Mouse (Mus musculus) ES-Bruce4 (cell line): Measurements from ENCODE around the gene 2900026A02Rik. TPM values are rescaled to one million over a fixed set of nuclear protein-coding genes. Genes with fewer than 3 reads are reported as not detected.

Experiments used
- H3K27ac ChIP-seq: 2 replicates; pipeline ENCODE4 v1.5.1; 2012; ENCODE audit warnings: low read length, inconsistent platforms; ENCODE audit not compliant: insufficient read depth
- H3K27me3 ChIP-seq: 2 replicates; pipeline ENCODE4 v1.6.1; 2012; ENCODE audit warnings: mild to moderate bottlenecking, low read length, inconsistent platforms; ENCODE audit not compliant: control insufficient read depth, poor library complexity, insufficient read depth, severe bottlenecking
- H3K36me3 ChIP-seq: 2 replicates; pipeline ENCODE4 v1.6.1; 2012; ENCODE audit warnings: inconsistent platforms, mild to moderate bottlenecking, low read length, moderate library complexity; ENCODE audit not compliant: control insufficient read depth, poor library complexity, insufficient read depth, severe bottlenecking
- H3K4me1 ChIP-seq: one replicate; pipeline ENCODE4 v1.8.1; 2011; ENCODE audit warnings: low read length; ENCODE audit not compliant: control insufficient read depth, insufficient read depth
- H3K4me3 ChIP-seq: 2 replicates; pipeline ENCODE4 v1.5.1; 2011; ENCODE audit warnings: low read depth, mild to moderate bottlenecking, low read length
- H3K9ac ChIP-seq: 2 replicates; pipeline ENCODE4 v1.6.1; 2012; ENCODE audit warnings: low read depth, mild to moderate bottlenecking, inconsistent platforms; ENCODE audit not compliant: poor library complexity, severe bottlenecking
- H3K9me3 ChIP-seq: replicated peaks from 2 replicates; pipeline ENCODE4 v1.6.1; 2012; ENCODE audit warnings: mild to moderate bottlenecking, low read length, inconsistent platforms; ENCODE audit not compliant: control insufficient read depth, poor library complexity, insufficient read depth, severe bottlenecking
- CTCF ChIP-seq: IDR thresholded peaks from one replicate; pipeline ENCODE4 v1.8.1; 2011; ENCODE audit warnings: low read depth, low read length
- EP300 ChIP-seq: IDR thresholded peaks from 2 replicates; pipeline ENCODE4 v1.6.1; 2011; ENCODE audit warnings: low read depth, low read length; ENCODE audit not compliant: insufficient read depth
- POLR2A ChIP-seq: IDR thresholded peaks from one replicate; pipeline ENCODE4 v1.8.1; 2011; ENCODE audit warnings: low read length; ENCODE audit not compliant: insufficient read depth
- polyA plus RNA-seq: library from polyadenylated mRNA; stranded (reverse); fragments of >200 nt; gene quantifications from 2 replicates; pipeline ENCODE4 v1.2.4, GENCODE M21; 2011; ENCODE audit warnings: low read depth; ENCODE audit not compliant: missing spikeins, insufficient read depth, insufficient read length

The 2900026A02Rik gene
- polyA plus RNA-seq, 1 experiment = 14.2 TPM

- peak overlapping the region; percentile 14; the same call in 1 of the 2 replicates for H3K27ac ChIP-seq
- TF ChIP-seq POLR2A = no peak
- no peak overlapping the region for H3K9ac ChIP-seq
- no peaks in the 10 kb centered on the region for H3K9me3 ChIP-seq
- peaks cover 2% of the 10 kb centered on the region for H3K4me1 ChIP-seq
- no peaks in the 10 kb centered on the region for H3K27me3 ChIP-seq
- H3K4me3 ChIP-seq = no peak overlapping the region
- no peaks in the 10 kb centered on the region for H3K36me3 ChIP-seq
Measured at GRCm38 (mm10) chr5:113199126-113199771, 21.8 kb downstream of the 2900026A02Rik start.

GRCm38 (mm10) chr5:113196916-113197794 is 23.9 kb downstream of the 2900026A02Rik start:
- no peaks in the 10 kb centered on the region for H3K27me3 ChIP-seq
- H3K9me3 ChIP-seq = no peaks in the 10 kb centered on the region
- no peak overlapping the region for H3K9ac ChIP-seq
- no peak overlapping the region for H3K4me3 ChIP-seq
- H3K4me1 ChIP-seq = peaks cover 2% of the 10 kb centered on the region
- no peak overlapping the region for H3K27ac ChIP-seq
- H3K36me3 ChIP-seq = no peaks in the 10 kb centered on the region
- no peak for TF ChIP-seq EP300
- TF ChIP-seq CTCF = no peak
- TF ChIP-seq POLR2A = no peak

GRCm38 (mm10) chr5:113195907-113196306 is 25.1 kb downstream of the 2900026A02Rik start:
- H3K9me3 ChIP-seq = no peaks in the 10 kb centered on the region
- H3K27ac ChIP-seq = no peak overlapping the region
- H3K27me3 ChIP-seq = no peaks in the 10 kb centered on the region
- TF ChIP-seq CTCF = no peak
- TF ChIP-seq POLR2A = no peak
- no peak for TF ChIP-seq EP300
- H3K4me3 ChIP-seq = no peak overlapping the region
- peaks cover 2% of the 10 kb centered on the region for H3K4me1 ChIP-seq
- H3K9ac ChIP-seq = no peak overlapping the region
- no peaks in the 10 kb centered on the region for H3K36me3 ChIP-seq

GRCm38 (mm10) chr5:113195451-113195850 is 25.6 kb downstream of the 2900026A02Rik start:
- Histone ChIP-seq H3K36me3 (no peaks in the 10 kb centered on the region), H3K27ac (no peak overlapping the region), H3K27me3 (no peaks in the 10 kb centered on the region), H3K9ac (no peak overlapping the region), H3K4me1 (peaks cover 2% of the 10 kb centered on the region), H3K9me3 (no peaks in the 10 kb centered on the region), H3K4me3 (no peak overlapping the region)
- TF ChIP-seq CTCF (no peak), POLR2A (no peak), EP300 (no peak)

- TF ChIP-seq EP300 = no peak
- no peak for TF ChIP-seq CTCF
- no peak for TF ChIP-seq POLR2A
- Histone ChIP-seq H3K27me3 (no peaks in the 10 kb centered on the region), H3K36me3 (no peaks in the 10 kb centered on the region), H3K4me3 (peak overlapping the region; percentile 10), H3K9ac (no peak overlapping the region), H3K4me1 (no peaks in the 10 kb centered on the region), H3K27ac (no peak overlapping the region), H3K9me3 (no peaks in the 10 kb centered on the region)
Measured at GRCm38 (mm10) chr5:113193762-113194161, 27.3 kb downstream of the 2900026A02Rik start.

GRCm38 (mm10) chr5:113191901-113192300 is 29.1 kb downstream of the 2900026A02Rik start:
- H3K27ac ChIP-seq = no peak overlapping the region
- no peak for TF ChIP-seq POLR2A
- TF ChIP-seq CTCF = no peak
- TF ChIP-seq EP300 = no peak

More at GRCm38 (mm10) chr5:113191901-113192300, 29.1 kb downstream of the 2900026A02Rik start:
- H3K4me1 ChIP-seq = peaks cover 2% of the 10 kb centered on the region
- no peak overlapping the region for H3K4me3 ChIP-seq
- no peaks in the 10 kb centered on the region for H3K27me3 ChIP-seq
- H3K9ac ChIP-seq = no peak overlapping the region
- H3K9me3 ChIP-seq = no peaks in the 10 kb centered on the region
- no peaks in the 10 kb centered on the region for H3K36me3 ChIP-seq
